Mouse (Mus musculus): ENCODE data around the gene Mocs2.

Gene Mocs2

GRCm38 (mm10) chr13:114817751-114818360, at the start of gene Mocs2:
Gene Mocs2 (plus strand): TSS chr13:114818236.
- DNase-seq: peak; percentile 95

DNA sequence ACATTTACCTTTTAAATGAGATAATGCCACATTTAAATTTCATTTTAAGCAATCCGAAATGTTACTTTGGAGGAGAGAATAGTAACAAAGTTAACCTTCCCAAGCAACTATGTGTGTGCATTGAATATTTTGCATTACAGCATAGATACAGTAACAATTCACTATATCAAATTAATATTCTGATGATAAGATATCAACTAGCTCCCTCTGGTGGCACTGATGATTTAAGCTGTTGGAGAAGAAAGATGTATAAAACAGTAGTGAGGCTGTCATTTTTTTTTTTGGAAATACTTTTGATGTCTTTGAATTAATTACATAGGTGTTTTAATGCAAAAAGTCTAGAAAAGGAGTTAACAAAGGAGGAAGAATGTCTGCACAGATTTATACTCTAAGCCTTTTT, 26.5 kb upstream of the Mocs2 start:
- DNase-seq: peak; percentile 73

DNA sequence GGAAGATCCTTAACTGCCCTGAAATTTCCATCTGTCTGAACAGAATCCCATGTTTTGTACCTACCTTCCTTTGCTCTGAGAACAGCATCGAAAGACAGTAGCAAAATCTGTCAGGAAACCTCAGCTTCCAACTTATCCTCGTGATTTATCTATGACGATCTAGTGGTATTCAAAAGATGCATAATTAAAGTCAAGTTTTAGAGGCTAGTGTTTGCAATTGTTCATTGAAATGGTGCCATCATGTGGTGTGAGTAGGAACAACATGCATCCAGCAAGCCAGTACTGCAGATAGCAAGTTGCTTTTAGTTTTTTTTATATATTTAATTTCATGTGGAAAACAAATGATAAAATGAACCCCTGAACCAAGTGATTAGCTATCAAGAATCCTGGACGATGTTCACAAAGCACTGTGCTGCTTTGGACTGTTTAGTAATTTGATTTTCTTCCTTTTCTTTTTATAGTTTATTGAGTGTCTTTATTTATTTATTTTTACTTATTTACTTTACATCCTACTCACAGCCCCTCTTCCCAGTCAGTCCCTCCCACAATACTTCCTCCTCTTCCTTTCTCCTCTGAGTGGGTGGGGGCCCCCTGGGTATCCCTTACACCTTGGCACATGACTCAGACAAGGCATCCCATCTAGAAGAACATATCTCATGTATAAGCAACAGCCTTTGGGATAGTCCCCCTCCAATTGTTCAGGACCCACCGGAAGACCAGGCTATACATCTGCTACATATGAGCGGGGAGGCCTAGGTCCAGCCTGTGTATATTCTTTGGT, 24.6 kb upstream of the Mocs2 start:
- peak; percentile 80 for DNase-seq

GRCm38 (mm10) chr13:114801857-114802256, 16.2 kb upstream of the Mocs2 start:
- no peak for DNase-seq

- DNase-seq: no peak
Observed at GRCm38 (mm10) chr13:114802971-114803370, 15.1 kb upstream of the Mocs2 start.

DNA sequence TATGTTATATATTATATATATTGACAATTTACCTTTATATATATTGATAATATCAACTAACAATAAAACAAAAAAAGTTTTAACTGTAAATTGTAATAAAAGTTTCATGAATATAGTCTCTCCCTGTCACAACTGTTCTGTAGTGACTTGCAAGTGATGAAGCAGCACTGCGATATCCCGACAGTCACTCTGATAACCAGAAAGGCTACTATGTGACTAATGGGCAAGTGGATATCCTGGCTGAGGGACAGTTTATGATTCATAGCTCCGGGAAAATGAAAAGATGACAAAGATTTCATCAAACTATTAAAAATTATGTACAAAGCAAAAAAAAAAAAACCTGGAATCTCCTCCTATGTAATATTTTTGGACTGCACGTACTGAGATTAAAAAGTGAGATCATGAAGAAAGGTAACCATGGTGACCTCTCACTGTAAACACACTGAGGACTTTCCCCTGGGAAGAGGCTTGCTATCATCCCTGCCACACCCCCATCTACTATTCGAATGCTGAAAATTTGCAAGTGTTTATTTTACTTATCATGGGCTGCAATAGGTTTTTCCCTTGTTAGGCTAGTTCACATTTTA, 8.3 kb upstream of the Mocs2 start:
- no peak for DNase-seq

DNA sequence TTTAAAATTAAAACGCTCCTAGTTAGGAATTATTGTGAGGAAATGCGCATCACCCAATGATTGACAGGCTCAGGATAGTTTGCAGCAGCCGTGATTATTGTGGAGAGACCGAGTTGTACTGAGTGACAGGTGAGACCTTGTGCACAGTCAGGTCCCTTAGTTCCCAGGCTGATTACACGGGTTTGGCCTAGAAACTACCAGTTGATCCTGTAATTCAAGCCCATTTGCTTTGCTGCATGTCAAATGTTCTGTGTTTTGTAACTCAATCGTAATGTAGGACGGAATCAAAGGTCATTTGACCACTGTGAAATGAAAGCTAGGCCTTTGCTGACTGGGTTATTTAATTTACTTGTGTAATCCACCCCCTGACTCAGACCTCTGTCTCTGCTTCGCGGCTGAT, 477 bp downstream of the Mocs2 start:
- DNase-seq: peak; percentile 29

- no peak for DNase-seq
Observed at GRCm38 (mm10) chr13:114822871-114823270, 4.8 kb downstream of the Mocs2 start.

GRCm38 (mm10) chr13:114825377-114825855, 7.4 kb downstream of the Mocs2 start:
- no peak for DNase-seq

GRCm38 (mm10) chr13:114831367-114831833, 13.4 kb downstream of the Mocs2 start:
- DNase-seq: peak; percentile 72

GRCm38 (mm10) chr13:114832761-114833160, 14.7 kb downstream of the Mocs2 start:
- DNase-seq: no peak

DNA sequence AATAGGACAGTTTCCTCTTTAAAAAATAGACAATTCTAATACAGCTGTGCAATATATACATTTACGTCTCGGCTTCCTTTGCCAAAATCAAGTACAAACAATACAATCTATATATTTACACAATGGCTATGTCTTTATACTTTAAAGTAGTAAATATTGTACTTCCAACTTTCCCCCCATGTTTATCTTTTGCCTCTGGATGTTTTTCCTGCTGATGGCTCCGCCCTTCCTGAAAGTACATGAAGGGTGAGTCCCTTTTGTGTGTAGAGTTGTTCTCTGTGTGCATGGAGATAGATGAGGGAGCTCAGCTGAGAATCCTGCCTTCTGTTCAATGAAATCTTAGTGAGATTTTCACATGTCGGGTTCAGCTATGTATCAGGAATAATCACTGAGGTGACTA, 15.3 kb downstream of the Mocs2 start:
- DNase-seq: peak; percentile 63

DNA sequence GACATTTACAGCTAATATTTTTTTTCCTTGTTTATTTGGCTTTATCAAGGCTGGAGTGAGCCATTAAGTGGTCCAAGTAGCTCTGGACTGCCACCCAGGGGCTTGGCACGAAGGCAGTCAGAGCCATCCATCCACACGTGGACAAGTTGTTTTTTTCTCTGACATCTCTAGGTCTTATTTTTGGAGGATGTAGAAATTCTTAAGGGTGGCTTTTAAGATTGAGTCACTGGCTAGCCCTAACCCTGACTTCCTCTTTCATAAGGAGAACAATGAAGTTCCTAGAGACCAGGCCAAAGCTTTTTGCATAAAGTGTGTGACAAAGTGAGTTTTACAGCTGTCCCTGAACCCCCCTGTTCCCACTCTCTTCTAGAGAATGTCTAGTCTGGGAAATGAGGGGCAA, 16.5 kb downstream of the Mocs2 start:
- peak; percentile 33 for DNase-seq

GRCm38 (mm10) chr13:114837061-114837460, 19.0 kb downstream of the Mocs2 start:
- DNase-seq: no peak

GRCm38 (mm10) chr13:114838535-114838990, 20.5 kb downstream of the Mocs2 start:
- peak; percentile 75 for DNase-seq

GRCm38 (mm10) chr13:114839098-114839497, 21.1 kb downstream of the Mocs2 start:
- DNase-seq: no peak

- DNase-seq: no peak
Observed at GRCm38 (mm10) chr13:114840545-114840944, 22.5 kb downstream of the Mocs2 start.

GRCm38 (mm10) chr13:114843318-114843717, 25.3 kb downstream of the Mocs2 start:
- no peak for DNase-seq

GRCm38 (mm10) chr13:114845804-114846203, 27.8 kb downstream of the Mocs2 start:
- DNase-seq: peak; percentile 63

- no peak for DNase-seq
Observed at GRCm38 (mm10) chr13:114848945-114849344, 30.9 kb downstream of the Mocs2 start.

DNA sequence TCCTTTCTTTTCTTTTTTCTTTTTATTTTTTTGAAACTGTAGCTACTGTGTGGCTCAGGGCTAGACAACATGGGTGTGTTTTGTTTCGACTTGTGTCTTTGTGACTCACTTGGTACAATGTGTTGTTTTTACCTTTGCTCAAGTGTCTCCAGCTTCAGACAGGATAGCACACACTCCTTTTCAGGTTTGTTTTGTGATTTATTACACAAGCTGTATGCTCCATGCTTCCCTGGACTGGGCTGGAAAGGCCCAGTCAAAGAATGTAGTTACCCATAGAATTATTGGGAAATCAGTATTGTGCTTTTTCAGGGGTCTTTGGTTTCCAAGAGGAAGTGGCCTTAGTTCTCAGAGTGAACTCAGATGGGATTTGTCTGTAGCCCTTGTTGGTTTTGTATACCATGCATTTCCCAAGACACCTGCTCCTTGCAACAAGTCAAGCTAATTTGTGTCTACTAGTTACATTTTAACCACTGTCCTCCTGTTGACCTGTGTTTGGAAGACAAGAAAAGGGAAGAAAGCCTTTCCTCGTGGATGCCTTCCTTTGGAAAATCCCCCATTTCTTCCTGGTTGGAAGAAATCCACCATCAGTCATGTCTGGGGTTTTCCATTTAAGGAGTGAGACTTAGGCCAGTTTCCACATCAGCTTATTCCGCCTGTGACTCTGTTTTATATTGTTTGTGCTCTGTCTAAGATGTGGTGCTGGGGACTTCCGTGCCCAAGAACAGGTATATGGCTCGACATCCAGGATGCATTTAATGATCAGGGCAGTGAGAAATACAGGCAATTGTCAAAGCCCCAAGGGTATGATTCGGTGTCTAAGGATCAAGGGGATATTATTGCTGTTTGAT, 34.5 kb downstream of the Mocs2 start:
- DNase-seq: no peak

GRCm38 (mm10) chr13:114853152-114853551, 35.1 kb downstream of the Mocs2 start:
- no peak for DNase-seq

DNA sequence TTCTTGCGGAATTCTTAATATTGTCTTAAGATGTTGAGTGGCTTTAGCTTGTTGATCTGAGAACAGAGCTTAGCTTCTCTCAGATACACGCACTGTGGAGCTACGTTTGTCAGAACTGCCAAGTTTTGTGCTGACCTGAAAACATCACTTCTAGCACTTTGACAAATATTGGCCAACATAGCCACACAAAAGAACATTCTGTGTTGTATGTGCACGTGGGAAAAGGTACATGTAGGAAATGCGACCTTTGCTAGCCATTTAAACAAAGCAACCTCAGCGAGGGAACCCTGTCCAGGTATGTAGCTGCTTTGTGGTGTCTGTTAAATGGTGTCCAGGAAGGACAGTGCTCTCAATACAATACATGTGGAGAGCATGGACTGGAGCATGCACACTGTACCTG, 36.0 kb downstream of the Mocs2 start:
- no peak for DNase-seq
